Mouse (Mus musculus): ENCODE data around the gene Hs6st3.

DNA sequence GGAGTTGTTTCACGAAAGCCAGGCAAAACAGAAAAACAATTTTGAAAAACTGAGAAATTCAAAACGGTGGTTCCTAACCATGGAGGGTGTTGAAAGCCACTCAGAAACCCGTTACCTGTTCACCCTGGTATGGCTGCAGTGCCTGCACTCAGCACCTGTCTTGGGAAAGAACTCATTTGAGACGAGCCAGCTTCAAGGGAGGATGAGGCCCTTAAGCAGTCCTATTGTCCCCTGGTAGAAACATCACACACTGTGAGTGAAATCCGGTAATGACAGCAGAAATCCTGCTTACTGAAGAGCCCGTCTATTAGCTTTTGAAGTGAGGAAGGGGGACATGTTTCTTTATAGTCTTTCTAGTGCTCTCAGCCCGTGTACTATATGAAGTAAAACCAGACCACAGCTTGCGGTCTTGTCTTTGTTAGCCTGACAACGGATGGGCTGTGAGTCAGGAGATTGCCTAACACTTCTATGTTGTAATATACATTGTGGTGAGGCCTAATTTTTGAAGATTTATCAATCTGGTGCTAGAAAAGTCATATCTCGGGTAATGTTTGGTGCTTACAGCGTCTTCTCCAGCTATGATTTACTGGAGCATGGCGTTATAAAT, 641.9 kb downstream of the Hs6st3 start:
- TF ChIP-seq E2F4 (IDR thresholded peaks at IDR 0.05; ENCODE audit: insufficient replicate concordance, low read depth, low read length) (no peak), BHLHE40 (IDR thresholded peaks at IDR 0.05; ENCODE audit: low read depth, low read length) (no peak), CTCF (conservative IDR thresholded peaks at IDR 0.05 in 1 of 2, IDR thresholded peaks at IDR 0.05 in 1 of 2; ENCODE audit: low read depth in 2 of 2, low read length in 2 of 2) (no peak), MEF2A (IDR thresholded peaks at IDR 0.05; ENCODE audit: borderline replicate concordance, low read depth, low read length) (no peak), POLR2A (IDR thresholded peaks at IDR 0.05; ENCODE audit: low read depth, low read length) (no peak), POLR2AphosphoS2 (IDR thresholded peaks at IDR 0.05; ENCODE audit: low read depth, low read length) (no peak), SIN3A (IDR thresholded peaks at IDR 0.05; ENCODE audit: low read length) (no peak), RAD21 (IDR thresholded peaks at IDR 0.05; ENCODE audit: low read depth, low read length) (no peak), HCFC1 (IDR thresholded peaks at IDR 0.05; ENCODE audit: low read depth, low read length) (no peak), EP300 (IDR thresholded peaks at IDR 0.05; ENCODE audit: low read length) (no peak)
